Mouse (Mus musculus): ENCODE results near the gene Pkib.

Pkib gene

DNA sequence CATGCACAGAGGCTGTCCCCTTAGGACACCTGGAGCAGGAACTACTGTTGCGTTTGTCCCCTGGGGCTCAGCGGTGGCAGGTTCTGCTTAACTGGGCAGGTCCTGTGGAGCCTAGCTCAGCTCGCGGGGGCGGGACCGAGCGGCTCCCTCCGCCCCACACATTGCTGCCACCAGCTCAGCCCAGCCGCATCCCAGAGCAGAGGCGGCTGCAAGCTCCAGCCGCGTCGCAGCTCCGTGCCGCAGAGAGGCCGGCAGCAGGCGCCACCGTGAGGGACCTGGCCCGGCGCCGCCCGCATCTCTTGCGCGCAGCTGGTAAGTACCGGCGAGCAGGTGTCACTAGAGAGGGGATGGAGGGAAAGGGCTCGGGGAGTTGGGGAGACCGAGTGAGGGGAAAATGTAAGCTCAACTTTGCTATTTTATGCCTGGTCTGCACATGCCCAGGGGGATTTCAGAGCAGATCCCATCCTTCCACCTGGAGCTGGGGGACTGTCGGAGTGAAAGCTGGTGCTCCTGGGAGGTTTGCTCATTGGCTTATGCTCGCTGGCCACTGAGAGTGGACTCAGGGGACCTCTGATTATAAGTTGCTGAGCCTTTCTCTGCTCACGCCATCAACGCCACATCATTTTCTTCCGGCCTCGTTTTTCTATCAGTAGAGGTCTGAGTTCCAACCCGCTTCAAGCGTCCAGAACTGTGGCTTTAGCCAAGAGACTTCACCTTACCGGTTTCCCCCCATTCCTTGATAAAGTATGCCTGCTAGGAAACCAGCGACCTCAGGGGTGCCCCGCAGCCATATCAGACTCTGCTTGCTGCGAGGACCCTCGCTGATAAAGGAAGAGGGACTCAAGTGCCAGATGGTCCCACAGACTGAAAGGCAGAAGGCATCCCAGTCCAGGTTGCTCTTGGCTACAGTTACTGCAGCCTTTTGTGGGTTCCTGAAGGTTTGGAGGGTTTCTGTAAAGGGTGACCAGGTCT, at the start of gene Pkib:
Gene Pkib (plus strand): TSS at position 86 of the 972 bp plus-strand sequence.
- in situ Hi-C loops (cut with MboI), result no loop called here

- in situ Hi-C loops (cut with MboI), result no loop called here
Observed at GRCm38 (mm10) chr10:57583927-57584326, 47.9 kb upstream of the Pkib start.

GRCm38 (mm10) chr10:57594266-57594665, 37.5 kb upstream of the Pkib start:
- in situ Hi-C loops (cut with MboI), result no loop called here

- in situ Hi-C loops (cut with MboI), result no loop called here
Observed at GRCm38 (mm10) chr10:57597172-57597571, 34.6 kb upstream of the Pkib start.

GRCm38 (mm10) chr10:57602951-57603350, 28.8 kb upstream of the Pkib start:
- in situ Hi-C loops (cut with MboI), result no loop called here

DNA sequence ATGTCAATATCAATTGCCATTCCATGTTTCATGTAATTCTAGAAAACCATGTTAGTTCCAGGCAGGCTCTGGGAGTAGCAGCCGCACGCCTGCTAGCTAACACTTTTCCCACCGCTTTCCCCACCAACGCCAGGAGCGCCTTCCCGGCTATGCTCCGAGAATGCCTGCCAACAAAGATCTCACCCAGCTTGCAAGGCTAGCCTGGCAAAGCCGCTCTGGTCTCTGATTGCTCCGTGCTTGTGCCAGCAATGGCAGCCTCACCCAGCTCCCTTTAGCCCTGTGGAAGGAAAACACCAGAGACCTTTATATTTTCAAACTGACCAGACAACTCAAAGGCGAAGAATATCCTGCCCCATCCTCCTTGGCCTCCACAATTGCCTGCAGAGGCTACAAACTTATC, 8.5 kb upstream of the Pkib start:
- in situ Hi-C loops (cut with MboI), result no loop called here

- in situ Hi-C loops (cut with MboI), result no loop called here
Observed at GRCm38 (mm10) chr10:57627773-57628172, 4.0 kb upstream of the Pkib start.

GRCm38 (mm10) chr10:57630557-57630956, 1.2 kb upstream of the Pkib start:
- in situ Hi-C loops (cut with MboI), result no loop called here

- in situ Hi-C loops (cut with MboI), result no loop called here
Observed at GRCm38 (mm10) chr10:57632868-57633240, 1.1 kb downstream of the Pkib start.

- in situ Hi-C loops (cut with MboI), result no loop called here
Observed at GRCm38 (mm10) chr10:57636970-57637369, 5.2 kb downstream of the Pkib start.

- in situ Hi-C loops (cut with MboI), result no loop called here
Observed at GRCm38 (mm10) chr10:57638250-57638649, 6.5 kb downstream of the Pkib start.

DNA sequence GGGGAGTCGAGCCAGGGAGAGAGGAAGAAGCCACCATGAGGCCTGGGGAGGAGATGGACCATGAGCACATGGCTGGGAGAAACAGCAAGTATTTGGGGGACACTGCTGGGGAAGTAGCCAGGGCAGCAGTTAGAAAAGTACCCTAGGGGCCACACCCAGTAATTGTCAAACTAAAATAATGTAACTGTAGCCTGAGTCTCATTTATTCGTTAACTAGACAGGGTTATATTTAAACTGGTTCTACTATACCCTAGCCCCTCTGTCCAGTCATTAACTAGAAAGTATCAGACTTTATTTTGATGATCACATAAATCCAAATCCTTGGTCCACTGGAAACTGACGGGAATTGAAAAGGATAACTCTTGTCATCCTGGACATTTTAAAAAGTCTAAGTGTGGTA, 7.8 kb downstream of the Pkib start:
- in situ Hi-C loops (cut with MboI), result no loop called here

GRCm38 (mm10) chr10:57653297-57653696, 21.5 kb downstream of the Pkib start:
- in situ Hi-C loops (cut with MboI), result no loop called here

DNA sequence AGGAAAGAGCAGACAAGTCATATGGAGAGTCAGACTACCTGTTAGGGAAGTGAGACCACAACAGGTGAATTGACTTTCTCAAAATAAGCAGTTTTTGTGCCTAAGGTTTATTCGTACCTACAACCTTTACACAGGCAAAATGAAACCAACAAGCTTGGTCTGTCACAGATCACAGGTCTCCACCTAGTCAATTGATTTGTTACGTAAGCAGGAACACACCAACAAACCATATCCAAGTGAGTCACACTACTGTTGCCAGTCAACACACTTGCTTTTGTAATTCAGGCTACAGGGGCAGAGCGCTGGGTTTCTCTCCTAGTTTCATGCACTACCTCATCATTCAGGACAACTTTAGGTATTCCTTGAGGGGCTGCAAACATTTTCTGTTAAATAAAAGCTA, 28.7 kb downstream of the Pkib start:
- in situ Hi-C loops (cut with MboI), result no loop called here

GRCm38 (mm10) chr10:57663758-57664157, 32.0 kb downstream of the Pkib start:
- in situ Hi-C loops (cut with MboI), result no loop called here

DNA sequence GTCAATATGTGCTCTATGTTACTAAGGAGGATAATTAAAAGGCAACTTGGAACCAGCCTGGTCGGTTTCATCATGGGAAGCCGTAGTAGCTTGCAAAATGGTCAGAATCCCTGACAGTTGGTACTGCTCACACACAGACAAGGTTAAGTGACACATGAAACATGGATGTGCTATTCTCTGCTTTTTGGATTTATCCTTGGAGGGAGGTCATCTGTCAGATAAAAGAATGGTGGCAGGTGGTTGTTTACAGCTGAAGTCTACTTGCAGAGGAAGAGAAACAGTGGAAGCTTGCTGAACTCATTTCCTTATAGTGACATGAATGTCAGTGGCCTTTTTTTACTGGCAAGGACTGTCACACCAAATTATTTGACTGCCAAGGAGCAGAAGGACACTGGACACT, 32.5 kb downstream of the Pkib start:
- in situ Hi-C loops (cut with MboI), result no loop called here

- in situ Hi-C loops (cut with MboI), result no loop called here
Observed at GRCm38 (mm10) chr10:57675740-57676139, 44.0 kb downstream of the Pkib start.

DNA sequence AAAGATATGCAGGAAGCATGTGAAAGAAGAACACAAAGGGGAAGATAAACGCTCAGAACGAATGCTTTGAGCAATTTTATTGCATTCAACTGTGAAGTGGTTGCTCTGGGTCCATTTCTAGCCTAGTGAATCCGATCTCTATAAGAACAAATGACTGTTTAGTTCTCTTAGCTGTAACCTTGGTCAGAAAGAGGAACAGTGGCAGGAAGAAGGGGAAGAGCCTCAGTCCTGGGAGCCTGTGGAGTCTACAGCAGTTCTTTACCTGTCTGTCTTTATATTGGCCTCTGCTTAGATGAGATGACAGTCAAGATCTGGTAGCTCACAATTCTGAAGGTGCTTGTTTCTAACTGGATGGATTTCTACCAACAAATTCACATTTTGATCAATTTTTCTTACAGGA, 56.2 kb downstream of the Pkib start:
- in situ Hi-C loops (cut with MboI), result no loop called here

- in situ Hi-C loops (cut with MboI), result no loop called here
Observed at GRCm38 (mm10) chr10:57690161-57690560, 58.4 kb downstream of the Pkib start.

GRCm38 (mm10) chr10:57702246-57702645, 70.5 kb downstream of the Pkib start:
- in situ Hi-C loops (cut with MboI), result no loop called here

DNA sequence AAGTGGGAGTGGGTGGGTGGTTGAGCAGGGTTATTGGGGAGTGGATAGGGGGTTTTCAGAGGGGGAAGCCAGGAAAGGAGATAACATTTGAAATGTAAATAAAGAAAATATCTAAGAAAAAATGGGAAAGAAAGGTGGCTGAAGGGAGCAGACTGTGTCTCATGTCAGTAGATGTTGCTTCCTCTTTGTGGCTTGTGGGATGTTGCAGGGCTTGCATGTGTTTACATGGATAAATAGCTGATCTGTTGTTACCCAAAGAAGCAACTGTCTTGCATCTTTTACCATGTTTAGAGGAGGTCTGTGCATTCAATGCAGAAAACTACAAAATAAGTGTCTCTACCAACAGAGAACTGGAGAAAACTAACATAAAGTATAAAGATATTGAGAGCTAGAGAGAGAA, 89.3 kb downstream of the Pkib start:
- in situ Hi-C loops (cut with MboI), result loop anchor here (10.0 kb wide), 1 partner anchor 146 kb away; no protein-coding TSS in a partner anchor

- in situ Hi-C loops (cut with MboI), result loop anchor here (10.0 kb wide), 1 partner anchor 148 kb away; no protein-coding TSS in a partner anchor
Observed at GRCm38 (mm10) chr10:57722363-57722762, 90.6 kb downstream of the Pkib start.

GRCm38 (mm10) chr10:57727666-57728065, 95.9 kb downstream of the Pkib start:
- in situ Hi-C loops (cut with MboI), result loop anchor here (10.0 kb wide), 1 partner anchor 153 kb away; no protein-coding TSS in a partner anchor

All from mature B cell (primary cell).